Mouse (Mus musculus) CH12.LX (cell line): Measurements from ENCODE around the gene Mrgprg. TPM values are rescaled to one million over a fixed set of nuclear protein-coding genes. Genes with fewer than 3 reads are reported as not detected.

Experiments
- DNase-seq: peaks from one replicate; pipeline ENCODE4 v3.0.0-alpha.2; 2013; ENCODE audit errors: extremely low read depth
- H3K27ac ChIP-seq: 2 replicates; pipeline ENCODE4 v1.5.1; 2012; ENCODE audit warnings: low read depth, mild to moderate bottlenecking, control low read depth, moderate library complexity; ENCODE audit not compliant: insufficient read depth
- H3K27me3 ChIP-seq: replicated peaks from 2 replicates; pipeline ENCODE3; 2012; ENCODE audit warnings: inconsistent platforms
- H3K36me3 ChIP-seq, 2 experiments: replicated peaks in 1 of 2; 2 replicates each; pipeline versions ENCODE3 to v1.6.1; 2012; ENCODE audit warnings: inconsistent platforms in 1 of 2, low read length in 1 of 2, mild to moderate bottlenecking in 1 of 2, mixed read lengths in 1 of 2, moderate library complexity in 1 of 2; ENCODE audit not compliant: control insufficient read depth in 1 of 2, insufficient read depth in 1 of 2
- H3K4me1 ChIP-seq, 2 experiments: 2 replicates each; pipeline ENCODE4 v1.6.1; 2012; ENCODE audit warnings: inconsistent platforms in 1 of 2, moderate library complexity in 1 of 2; ENCODE audit not compliant: insufficient read depth in 2 of 2, control insufficient read depth in 1 of 2
- H3K4me2 ChIP-seq: 2 replicates; pipeline ENCODE4 v1.6.1; 2012; ENCODE audit warnings: low read depth, mild to moderate bottlenecking, control low read depth; ENCODE audit not compliant: poor library complexity, insufficient read depth, severe bottlenecking
- H3K4me3 ChIP-seq, 3 experiments: fragments of 150-350 bp in 1 of 3; sonication (generic) in 1 of 3; replicated peaks in 1 of 3; 2 replicates each; pipeline versions ENCODE3 to v1.5.1; 2011 to 2012; ENCODE audit warnings: low read depth in 2 of 3, low read length in 2 of 3, mild to moderate bottlenecking in 2 of 3, moderate library complexity in 2 of 3, control low read depth in 1 of 3, improper control_type of control experiment in 1 of 3, inconsistent platforms in 1 of 3, mixed read lengths in 1 of 3; ENCODE audit not compliant: poor library complexity in 1 of 3
- H3K79me2 ChIP-seq: replicated peaks from 2 replicates; pipeline ENCODE4 v1.6.1; 2012; ENCODE audit warnings: mild to moderate bottlenecking, moderate library complexity; ENCODE audit not compliant: control insufficient read depth, poor library complexity, insufficient read depth, severe bottlenecking; ENCODE audit errors: extremely low read depth
- H3K9ac ChIP-seq: 2 replicates; pipeline ENCODE4 v1.6.1; 2012; ENCODE audit warnings: low read depth, mild to moderate bottlenecking, control low read depth, moderate library complexity; ENCODE audit not compliant: insufficient read depth
- H3K9me3 ChIP-seq: replicated peaks from 2 replicates; pipeline ENCODE3; 2012; ENCODE audit warnings: low read length, inconsistent platforms, mixed read lengths
- CHD2 ChIP-seq: IDR thresholded peaks from 2 replicates; pipeline ENCODE4 v1.6.1; 2011; ENCODE audit warnings: low read length, improper control_type of control experiment
- CTCF ChIP-seq, 2 experiments: IDR thresholded peaks in 1 of 2; conservative IDR thresholded peaks in 1 of 2; 2 replicates each; pipeline ENCODE4 v1.5.1; 2011 to 2012; ENCODE audit warnings: low read depth in 2 of 2, low read length in 2 of 2, improper control_type of control experiment in 1 of 2, inconsistent platforms in 1 of 2, mild to moderate bottlenecking in 1 of 2, moderate library complexity in 1 of 2
- E2F4 ChIP-seq: IDR thresholded peaks from 2 replicates; pipeline ENCODE4 v1.6.1; 2011; ENCODE audit warnings: low read depth, low read length, improper control_type of control experiment; ENCODE audit not compliant: insufficient replicate concordance
- ELF1 ChIP-seq: IDR thresholded peaks from 2 replicates; pipeline ENCODE4 v1.6.1; 2014; ENCODE audit warnings: low read depth, mild to moderate bottlenecking, inconsistent platforms, low read length, improper control_type of control experiment
- GABPA ChIP-seq: IDR thresholded peaks from 2 replicates; pipeline ENCODE4 v1.6.1; 2012; ENCODE audit warnings: low read depth, low read length, improper control_type of control experiment, inconsistent platforms; ENCODE audit not compliant: insufficient replicate concordance
- JUN ChIP-seq: IDR thresholded peaks from 2 replicates; pipeline ENCODE4 v1.6.1; 2011; ENCODE audit warnings: low read depth, mild to moderate bottlenecking, low read length, improper control_type of control experiment, moderate library complexity; ENCODE audit not compliant: insufficient read depth
- MAFK ChIP-seq: IDR thresholded peaks from 2 replicates; pipeline ENCODE4 v1.6.1; 2011; ENCODE audit warnings: low read length, improper control_type of control experiment; ENCODE audit not compliant: insufficient replicate concordance
- MAX ChIP-seq: IDR thresholded peaks from 2 replicates; pipeline ENCODE4 v1.6.1; 2011; ENCODE audit warnings: low read length, improper control_type of control experiment
- MAZ ChIP-seq: IDR thresholded peaks from 2 replicates; pipeline ENCODE4 v1.6.1; 2012; ENCODE audit warnings: low read depth, mild to moderate bottlenecking, inconsistent platforms, low read length, improper control_type of control experiment, moderate library complexity
- MEF2A ChIP-seq: IDR thresholded peaks from 2 replicates; pipeline ENCODE4 v1.6.1; 2014; ENCODE audit warnings: low read depth, mild to moderate bottlenecking, inconsistent platforms, low read length, improper control_type of control experiment, borderline replicate concordance
- NELFE ChIP-seq: IDR thresholded peaks from 2 replicates; pipeline ENCODE4 v1.6.1; 2011; ENCODE audit warnings: low read depth, low read length, improper control_type of control experiment
- POLR2A ChIP-seq: IDR thresholded peaks from 2 replicates; pipeline ENCODE4 v1.6.1; 2011; ENCODE audit warnings: low read depth, mild to moderate bottlenecking, improper control_type of control experiment, low read length
- RAD21 ChIP-seq: IDR thresholded peaks from 2 replicates; pipeline ENCODE4 v1.6.1; 2011; ENCODE audit warnings: low read depth, mild to moderate bottlenecking, low read length, improper control_type of control experiment, moderate library complexity
- SIN3A ChIP-seq: IDR thresholded peaks from 2 replicates; pipeline ENCODE4 v1.6.1; 2012; ENCODE audit warnings: low read length, improper control_type of control experiment, inconsistent platforms
- UBTF ChIP-seq: IDR thresholded peaks from 2 replicates; pipeline ENCODE4 v1.6.1; 2012; ENCODE audit warnings: low read depth, mild to moderate bottlenecking, inconsistent platforms, low read length, improper control_type of control experiment, moderate library complexity
- ZC3H11A ChIP-seq: IDR thresholded peaks from 2 replicates; pipeline ENCODE4 v1.6.1; 2012; ENCODE audit warnings: low read depth, mild to moderate bottlenecking, inconsistent platforms, low read length, improper control_type of control experiment
- ZKSCAN1 ChIP-seq: IDR thresholded peaks from 2 replicates; pipeline ENCODE4 v1.6.1; 2012; ENCODE audit warnings: low read depth, inconsistent platforms, low read length, improper control_type of control experiment, borderline replicate concordance
- dilution Hi-C: fragments of 300-500 bp; cut with MboI; formaldehyde crosslinking; loops from 2 replicates; pipeline ENCODE4 v1.14.3; 2020; ENCODE audit warnings: low sequenced_read_pairs; ENCODE audit not compliant: extremely low pct_unique_long_range_greater_than_20kb, extremely low pct_ligation_motif_present
- in situ Hi-C: fragments of 300-500 bp; cut with MboI; formaldehyde crosslinking; loops from 3 replicates; pipeline ENCODE4 v1.14.3; 2019; ENCODE audit warnings: low sequenced_read_pairs, low pct_ligation_motif_present, low pct_unique_long_range_greater_than_20kb, mixed read lengths
- polyA plus RNA-seq: library from polyadenylated mRNA; unstranded; fragments of >175 nt; gene quantifications from 2 replicates; pipeline ENCODE4 v1.2.1, GENCODE M21; 2012; ENCODE audit warnings: low read depth; ENCODE audit not compliant: insufficient read length
- total RNA-seq, 2 experiments: library from RNA; depleted of rRNA; stranded (reverse); fragments of 300-350 nt in 1 of 2; fragments of >200 nt in 1 of 2; gene quantifications; 2 replicates each; pipeline ENCODE4 v1.2.3; 2012 to 2014

Gene Mrgprg
- total and polyA plus RNA-seq, 3 experiments, result not detected

GRCm38 (mm10) chr7:143757027-143757390 is 9.8 kb downstream of the Mrgprg start (continued):
- no peak for TF ChIP-seq E2F4
- TF ChIP-seq SIN3A, result peak; percentile 49; the same call in 1 of the 2 replicates
- TF ChIP-seq ELF1, result peak; percentile 53; the same call in 1 of the 2 replicates
- TF ChIP-seq MAZ, result no peak
- peak; percentile 96 for TF ChIP-seq MAX
- no peak for TF ChIP-seq UBTF
- no peak for TF ChIP-seq JUN
- no peak for TF ChIP-seq ZKSCAN1
- TF ChIP-seq MEF2A, result no peak
- TF ChIP-seq POLR2A, result peak; percentile 90
- no peak for TF ChIP-seq RAD21
- TF ChIP-seq NELFE, result peak; percentile 75
- no peak for TF ChIP-seq CTCF (conservative IDR thresholded peaks at IDR 0.05 in 1 of 2, IDR thresholded peaks at IDR 0.05 in 1 of 2; ENCODE audit: low read depth in 2 of 2, low read length in 2 of 2)
- TF ChIP-seq CHD2, result no peak
- no peak for TF ChIP-seq GABPA

- dilution Hi-C loops, result no loop called here
- no peak for DNase-seq
- peaks cover 63% of the 10 kb centered on the region for H3K27me3 ChIP-seq
- in situ Hi-C loops, result no loop called here
- no peak within 1 kb of the TSS for H3K27ac ChIP-seq
- peaks cover 6 to 10% of the 10 kb centered on the region in 2 experiments; a peak in 3 of 4 replicates for H3K4me1 ChIP-seq
- no peaks in the 10 kb centered on the region for H3K79me2 ChIP-seq
- H3K4me2 ChIP-seq, result peak within 1 kb of the TSS; percentile 93
- H3K9me3 ChIP-seq, result no peaks in the 10 kb centered on the region
- peak within 1 kb of the TSS; percentile 18; the same call in 1 of the 2 replicates for H3K9ac ChIP-seq
- H3K36me3 ChIP-seq, result no peaks in the 10 kb centered on the region
- TF ChIP-seq ZC3H11A (no peak), MAFK (peak; percentile 25; the same call in 1 of the 2 replicates)
- peak within 1 kb of the TSS in 2 of 3 experiments; percentile 46 to 47 for H3K4me3 ChIP-seq
These were observed 10.4 kb downstream of the Mrgprg start, which contains the start of gene Osbpl5 for GRCm38 (mm10) chr7:143756125-143757026. Gene Osbpl5 (minus strand): TSS chr7:143756985.
